Mouse (Mus musculus) heart, embryonic 13.5 days (tissue): ENCODE data around the gene Prss27. TPM values are rescaled to one million over a fixed set of nuclear protein-coding genes. Genes with fewer than 3 reads are reported as not detected.
"Not testable (repeated sequence)": the region's sequence is repeated elsewhere in the genome, so short reads cannot be mapped to it uniquely, and the experiment has no call there.

Experiments used
- ATAC-seq: fragments of 200-750 bp; cut with Nextera tagmentation; 2 replicates; pipeline ENCODE4 v1.8.0; 2017; ENCODE audit warnings: moderate TSS enrichment; ENCODE audit not compliant: insufficient number of reproducible peaks, low FRiP score, low TSS enrichment; ENCODE audit errors: extremely low read depth
- H3K27ac ChIP-seq: fragments of 300-500 bp; sonication (generic); replicated peaks from 2 replicates; pipeline ENCODE4 v1.5.1; 2015; ENCODE audit warnings: moderate library complexity, mild to moderate bottlenecking, inconsistent platforms
- H3K27me3 ChIP-seq: fragments of 300-500 bp; sonication (generic); replicated peaks from 2 replicates; pipeline ENCODE4 v1.6.1; 2015; ENCODE audit warnings: mild to moderate bottlenecking, inconsistent platforms
- H3K36me3 ChIP-seq: fragments of 300-500 bp; sonication (generic); 2 replicates; pipeline ENCODE4 v1.6.1; 2015; ENCODE audit warnings: mild to moderate bottlenecking, inconsistent platforms
- H3K4me1 ChIP-seq: fragments of 300-500 bp; sonication (generic); 2 replicates; pipeline ENCODE4 v1.6.1; 2015; ENCODE audit warnings: inconsistent platforms
- H3K4me2 ChIP-seq: fragments of 300-500 bp; sonication (generic); 2 replicates; pipeline ENCODE4 v1.6.1; 2015; ENCODE audit warnings: inconsistent platforms, mild to moderate bottlenecking, moderate library complexity
- H3K4me3 ChIP-seq: fragments of 300-500 bp; sonication (generic); 2 replicates; pipeline ENCODE4 v1.5.1; 2015; ENCODE audit warnings: moderate library complexity, mild to moderate bottlenecking, inconsistent platforms
- H3K9ac ChIP-seq: fragments of 300-500 bp; sonication (generic); 2 replicates; pipeline ENCODE4 v1.6.1; 2015; ENCODE audit warnings: inconsistent platforms, mild to moderate bottlenecking, moderate library complexity
- H3K9me3 ChIP-seq: fragments of 300-500 bp; sonication (generic); 2 replicates; pipeline ENCODE4 v1.6.1; 2016; ENCODE audit warnings: inconsistent platforms
- WGBS: fragments of 180-500 bp; shearing (Covaris S2); methylation state at CpG from one replicate; pipeline ENCODE4 v1.1.7; 2015; ENCODE audit warnings: mixed read lengths; 5-methylcytosine and 5-hydroxymethylcytosine counted together
- microRNA-seq: library from miRNA; unstranded; fragments of <30 nt; microRNA quantifications from one replicate; pipeline ENCODE4, GENCODE M21; 2016
- polyA plus RNA-seq: library from polyadenylated mRNA; unstranded; fragments of >200 nt; fragmentation: Nextera tagmentation; extraction: Ambion mirVana; gene quantifications from 2 replicates; pipeline ENCODE4 v1.2.1, GENCODE M21; 2015

Prss27 gene
- polyA plus RNA-seq, 1 experiment from 2014 or later: 0.35 TPM

- no peak for ATAC-seq
- Histone ChIP-seq H3K4me3 (no peak overlapping the region), H3K4me1 (peaks cover 37% of the 10 kb centered on the region), H3K36me3 (peaks cover 27% of the 10 kb centered on the region), H3K27ac (no peak overlapping the region), H3K9me3 (no peaks in the 10 kb centered on the region), H3K4me2 (no peak overlapping the region), H3K9ac (peak overlapping the region; percentile 47), H3K27me3 (no peaks in the 10 kb centered on the region)
- 79% methylated on average over 5 of the region's 5 CpGs for WGBS
Measured at GRCm38 (mm10) chr17:24068271-24068670, 30.3 kb downstream of the Prss27 start.

- 86% methylated on average over 3 of the region's 3 CpGs for WGBS
- Histone ChIP-seq H3K9me3 (no peaks in the 10 kb centered on the region), H3K27ac (no peak overlapping the region), H3K4me2 (no peak overlapping the region), H3K27me3 (no peaks in the 10 kb centered on the region), H3K36me3 (peaks cover 21% of the 10 kb centered on the region), H3K4me1 (peaks cover 32% of the 10 kb centered on the region), H3K4me3 (no peak overlapping the region), H3K9ac (no peak overlapping the region)
- ATAC-seq: no peak
Measured at GRCm38 (mm10) chr17:24069531-24069930, 31.6 kb downstream of the Prss27 start.

DNA sequence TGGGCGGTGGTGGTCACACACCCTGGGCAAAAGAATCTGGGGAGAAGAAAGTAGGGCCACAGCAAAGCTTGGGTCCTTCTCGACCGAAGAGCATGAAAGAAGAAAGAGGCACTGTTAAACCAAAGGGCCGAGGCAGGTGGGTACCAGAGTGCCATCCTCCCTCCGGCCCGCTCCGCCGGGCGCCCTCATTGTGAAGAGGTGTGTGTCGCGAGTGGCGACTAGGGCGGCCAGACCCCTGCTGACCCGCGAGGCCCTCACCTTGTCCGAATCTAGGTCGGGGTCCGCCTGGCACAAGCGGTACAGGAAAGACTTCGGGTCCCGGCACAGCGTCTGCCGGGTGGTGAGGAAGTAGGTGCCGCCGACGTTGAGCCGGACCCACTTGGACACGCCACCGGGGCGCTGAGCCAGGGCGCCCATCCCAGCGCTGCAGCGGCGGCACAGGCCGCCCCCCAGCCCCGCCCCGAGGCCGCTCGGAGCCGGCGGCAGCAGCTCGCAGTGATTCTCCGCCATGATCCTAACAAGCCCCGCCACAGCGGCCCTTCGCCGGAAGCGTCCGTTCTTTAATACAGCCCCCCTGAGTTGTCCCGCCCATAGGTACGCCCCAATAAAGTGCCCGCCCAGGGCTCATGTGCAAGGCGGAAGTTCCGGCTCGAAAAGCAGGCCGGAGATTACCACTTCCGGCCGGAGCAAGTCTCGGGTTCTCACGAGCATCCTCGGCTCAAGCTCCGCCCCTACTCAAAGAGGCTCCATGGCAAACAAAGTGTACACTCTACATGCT, 35.2 kb downstream of the Prss27 start, which contains the start of gene Kctd5:
Kctd5 (minus strand) TSS at position 567 of the 778 bp plus-strand sequence.
- Histone ChIP-seq H3K4me3 (peak within 1 kb of the TSS; percentile 81), H3K9ac (peak within 1 kb of the TSS; percentile 90), H3K27me3 (no peaks in the 10 kb centered on the region), H3K36me3 (peaks cover 25% of the 10 kb centered on the region), H3K4me2 (peak within 1 kb of the TSS; percentile 80), H3K27ac (peak within 1 kb of the TSS; percentile 85), H3K4me1 (peaks cover 32% of the 10 kb centered on the region), H3K9me3 (no peaks in the 10 kb centered on the region)
- peak; percentile 86 for ATAC-seq
- under 1% methylated on average over 62 of the region's 62 CpGs for WGBS

DNA sequence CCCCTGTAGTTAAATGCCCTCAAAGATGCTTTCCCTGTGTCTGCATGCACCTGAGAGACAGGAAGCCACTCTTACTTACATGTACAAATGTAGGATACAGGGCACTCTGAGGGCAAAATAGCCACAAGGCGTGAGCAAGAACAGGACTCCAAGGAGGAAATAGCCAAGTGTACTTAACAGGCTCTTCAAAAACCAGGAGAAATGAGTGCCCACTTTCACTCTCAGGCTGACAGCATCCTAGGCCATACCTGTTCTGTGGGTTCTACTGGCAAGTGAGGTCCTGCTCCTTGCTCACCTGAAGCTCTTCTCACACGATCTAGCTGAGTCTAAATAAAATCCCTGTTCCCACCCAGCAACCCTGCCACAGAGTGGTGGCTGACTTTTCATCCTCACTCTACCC, 39.2 kb downstream of the Prss27 start:
- Histone ChIP-seq H3K9ac (no peak overlapping the region), H3K4me2 (no peak overlapping the region), H3K27ac (no peak overlapping the region), H3K4me3 (no peak overlapping the region), H3K27me3 (no peaks in the 10 kb centered on the region), H3K9me3 (no peaks in the 10 kb centered on the region), H3K4me1 (peaks cover 6% of the 10 kb centered on the region), H3K36me3 (peaks cover 60% of the 10 kb centered on the region)
- no peak for ATAC-seq
- WGBS: 84% methylated on average over 2 of the region's 2 CpGs

- Histone ChIP-seq H3K4me3 (no peak overlapping the region), H3K4me1 (peaks cover 7% of the 10 kb centered on the region; the same call in 1 of the 2 replicates), H3K9ac (no peak overlapping the region), H3K27me3 (no peaks in the 10 kb centered on the region), H3K27ac (no peak overlapping the region), H3K4me2 (no peak overlapping the region), H3K9me3 (no peaks in the 10 kb centered on the region), H3K36me3 (peaks cover 86% of the 10 kb centered on the region)
- ATAC-seq: no peak
- WGBS: 46% methylated on average over 1 of the region's 1 CpGs
Measured at GRCm38 (mm10) chr17:24084593-24084992, 46.6 kb downstream of the Prss27 start.

- not testable (repeated sequence) for H3K4me3 ChIP-seq, H3K27me3 ChIP-seq, H3K9me3 ChIP-seq, H3K9ac ChIP-seq, ATAC-seq, H3K4me1 ChIP-seq, H3K27ac ChIP-seq, H3K4me2 ChIP-seq
- H3K36me3 ChIP-seq: peaks cover 87% of the 10 kb centered on the region
- WGBS: 94% methylated on average over 4 of the region's 4 CpGs
Measured at GRCm38 (mm10) chr17:24086399-24086798, 48.5 kb downstream of the Prss27 start.

GRCm38 (mm10) chr17:24090575-24090974, 52.6 kb downstream of the Prss27 start:
- Histone ChIP-seq H3K9me3 (no peaks in the 10 kb centered on the region), H3K27ac (no peak overlapping the region), H3K4me2 (no peak overlapping the region), H3K36me3 (peaks cover 89% of the 10 kb centered on the region), H3K4me3 (no peak overlapping the region), H3K9ac (no peak overlapping the region), H3K27me3 (no peaks in the 10 kb centered on the region), H3K4me1 (peaks cover 9% of the 10 kb centered on the region; the same call in 1 of the 2 replicates)
- WGBS: 93% methylated on average over 1 of the region's 1 CpGs
- no peak for ATAC-seq

Small RNA genes lying within 50 kb of the gene (microRNA-seq; reads per million reads assigned to microRNA genes)
- gene Gm27700: not detected

Other genes starting within 250 kb of the Prss27 start
- 319 and 327 TPM in 2 replicates for gene Srrm2, start 247.6 kb upstream of the Prss27 start, polyA plus RNA-seq
- 875 and 1,018 TPM in 2 replicates for gene Elob, start 209.0 kb upstream of the Prss27 start, polyA plus RNA-seq
- not detected in 2 replicates for gene Prss33, start 202.1 kb upstream of the Prss27 start, polyA plus RNA-seq
- gene Prss32, start 194.3 kb upstream of the Prss27 start, polyA plus RNA-seq: 0.15 TPM in 1 of 2 replicates, not detected in the other
- gene Prss41, start 194.0 kb upstream of the Prss27 start, polyA plus RNA-seq: 0.20 and 0.29 TPM in 2 replicates
- gene Prss21, start 170.1 kb upstream of the Prss27 start, polyA plus RNA-seq: not detected in 2 replicates
- gene Dcpp1, start 157.3 kb upstream of the Prss27 start, polyA plus RNA-seq: 0.32 TPM in 1 of 2 replicates, not detected in the other
- gene Dcpp2, start 157.3 kb upstream of the Prss27 start, polyA plus RNA-seq: not detected in 2 replicates
- not detected in 2 replicates for gene Dcpp3, start 120.7 kb upstream of the Prss27 start, polyA plus RNA-seq
- gene Sbp, start 96.5 kb upstream of the Prss27 start, polyA plus RNA-seq: not detected in 2 replicates
- not detected in 2 replicates for gene Sbpl, start 82.9 kb upstream of the Prss27 start, polyA plus RNA-seq
- gene Prss30, start 57.6 kb upstream of the Prss27 start, polyA plus RNA-seq: 0.10 TPM in 1 of 2 replicates, not detected in the other
- gene Prss22, start 40.0 kb upstream of the Prss27 start, polyA plus RNA-seq: 0.15 TPM in 1 of 2 replicates, not detected in the other
- 39.9 and 40.8 TPM in 2 replicates for gene Kctd5, start 35.3 kb downstream of the Prss27 start, polyA plus RNA-seq
- 30.7 and 35.1 TPM in 2 replicates for gene Pdpk1, start 112.8 kb downstream of the Prss27 start, polyA plus RNA-seq
- gene Amdhd2, start 125.6 kb downstream of the Prss27 start, polyA plus RNA-seq: 27.0 and 31.2 TPM in 2 replicates
- gene Atp6v0c, start 131.6 kb downstream of the Prss27 start, polyA plus RNA-seq: 544 and 567 TPM in 2 replicates
- 4.2 and 5.2 TPM in 2 replicates for gene Tbc1d24, start 167.4 kb downstream of the Prss27 start, polyA plus RNA-seq
- 1.9 and 2.0 TPM in 2 replicates for gene Ntn3, start 171.4 kb downstream of the Prss27 start, polyA plus RNA-seq
- 6.2 and 7.0 TPM in 2 replicates for gene Tedc2, start 182.7 kb downstream of the Prss27 start, polyA plus RNA-seq
- gene Ccnf, start 213.3 kb downstream of the Prss27 start, polyA plus RNA-seq: 37.2 and 38.4 TPM in 2 replicates